Mouse (Mus musculus) ZHBTc4 (cell line): ENCODE results near the gene Ei24.

Experiments
- DNase-seq: peaks from one replicate; pipeline ENCODE4 v3.0.0-alpha.2; 2011; ENCODE audit warnings: low read depth, low spot score

Ei24 gene

GRCm38 (mm10) chr9:36792191-36792590 lies 5.0 kb downstream of the Ei24 start:
- DNase-seq, result no peak

GRCm38 (mm10) chr9:36783921-36784320 lies 13.3 kb downstream of the Ei24 start:
- no peak for DNase-seq

- no peak for DNase-seq
Observed at GRCm38 (mm10) chr9:36769048-36769413, 28.2 kb downstream of the Ei24 start.

- peak; percentile 9 for DNase-seq
Observed at GRCm38 (mm10) chr9:36768156-36769047, 28.8 kb downstream of the Ei24 start.

GRCm38 (mm10) chr9:36767203-36768143 lies 29.7 kb downstream of the Ei24 start, which contains the start of gene Stt3a:
TSS of gene Stt3a (minus strand) at chr9:36767679.
- peak; percentile 100 for DNase-seq

- no peak for DNase-seq
Observed at GRCm38 (mm10) chr9:36764378-36764777, 32.8 kb downstream of the Ei24 start.
